Mouse (Mus musculus): Measurements from ENCODE around the gene Htra3.

Gene Htra3

DNA sequence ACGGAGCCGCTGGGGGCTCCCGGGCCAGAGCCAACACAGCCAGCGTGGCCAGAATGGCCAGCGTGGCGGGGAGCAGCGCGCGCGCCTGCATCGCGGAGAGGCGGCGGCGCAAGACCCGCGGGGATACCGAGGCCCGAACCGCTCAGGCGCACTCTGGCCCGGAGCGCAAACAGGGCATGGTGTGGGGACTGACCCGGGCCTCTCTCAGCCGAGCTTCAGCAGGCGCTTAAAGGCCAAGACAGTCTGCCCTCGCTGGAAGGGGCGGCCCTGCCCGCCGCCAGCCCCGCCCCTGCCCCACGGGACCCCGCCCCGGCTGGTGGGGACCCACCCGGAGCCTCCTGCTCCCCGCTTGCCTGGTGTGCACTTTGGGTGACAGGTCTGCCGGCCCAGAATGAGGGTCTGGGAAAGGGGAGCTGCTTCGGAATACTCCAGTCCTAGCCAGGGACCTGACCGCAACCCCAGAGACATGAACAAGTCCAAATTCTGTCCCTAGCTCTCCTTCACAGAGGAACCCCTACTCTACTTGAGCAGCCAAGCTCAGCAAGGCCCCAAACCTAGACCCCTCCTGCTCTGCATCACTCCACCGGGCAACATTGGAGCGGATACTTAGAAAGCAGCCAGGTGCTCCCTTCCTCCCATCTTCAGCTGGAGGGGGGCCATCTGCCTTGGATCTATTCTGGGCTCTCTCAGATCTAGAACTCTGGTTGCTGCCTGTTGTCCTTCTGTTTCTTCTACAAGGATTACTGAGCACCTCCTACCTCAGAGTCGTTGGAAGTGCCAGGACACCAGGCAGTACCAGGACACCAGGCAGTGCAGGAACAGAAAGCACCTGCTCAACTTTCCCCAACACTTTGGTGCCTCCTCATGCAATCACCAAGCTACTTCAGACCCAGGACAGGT lies at the start of gene Htra3:
Gene Htra3 (minus strand): TSS at position 527 of the 900 bp plus-strand sequence.
- DNase-seq (ENCODE audit: low spot score) = peak; percentile 81

DNA sequence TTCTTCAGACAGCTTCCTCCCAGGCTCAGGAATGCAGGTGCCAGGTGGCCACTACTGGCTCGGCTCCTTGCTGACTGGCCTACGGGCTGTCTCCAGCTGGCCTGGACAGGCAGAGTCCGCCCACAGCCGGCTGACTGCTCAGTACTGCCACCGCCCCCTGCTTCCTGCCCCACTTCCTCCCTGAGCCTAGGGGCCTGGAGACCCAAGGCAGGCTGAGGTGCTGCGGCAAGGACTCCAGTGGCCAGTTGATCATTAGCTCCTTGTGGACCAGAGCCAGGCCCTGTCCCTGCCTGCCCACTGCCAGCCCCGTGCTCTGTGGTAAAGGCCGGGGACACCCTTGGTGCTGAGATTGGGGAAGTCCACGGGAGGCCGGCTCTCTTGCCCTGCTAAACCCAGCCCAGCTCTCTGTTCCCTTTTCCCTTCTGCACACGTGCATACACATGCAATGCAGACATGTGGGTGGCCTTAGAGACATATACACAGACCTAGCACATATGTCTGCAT lies 49.4 kb upstream of the Htra3 start:
- DNase-seq (ENCODE audit: low spot score) = peak; percentile 66

DNA sequence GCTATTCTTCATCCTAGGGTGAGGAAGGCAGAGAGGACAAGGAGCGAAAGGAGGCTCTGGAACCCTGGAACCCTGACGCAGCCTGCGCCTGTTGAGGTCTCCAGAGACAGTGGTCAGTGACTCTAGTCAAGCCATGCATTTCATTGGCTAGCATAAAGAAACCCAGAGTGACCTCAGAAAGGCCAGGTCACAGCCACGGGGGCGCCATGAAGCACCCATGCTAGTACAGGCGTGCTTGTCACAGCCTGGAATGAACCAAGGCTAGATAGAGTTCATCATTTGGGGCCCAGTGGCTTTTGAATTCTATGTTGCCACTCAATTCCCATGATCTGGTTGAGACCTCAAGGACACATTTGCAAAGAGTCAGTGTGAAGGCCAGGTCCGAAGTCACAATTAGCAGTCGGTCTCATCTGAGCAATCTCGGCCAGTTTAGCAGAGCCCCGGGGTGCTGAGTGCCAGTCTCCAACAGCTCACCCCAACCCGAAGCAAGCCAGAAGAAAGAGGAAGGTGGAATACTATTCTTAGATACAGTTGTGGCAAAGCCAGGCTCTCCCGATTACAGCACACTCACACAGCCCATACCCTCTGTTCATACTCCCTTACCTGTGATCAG lies 48.9 kb upstream of the Htra3 start:
- DNase-seq (ENCODE audit: low spot score) = no peak

DNA sequence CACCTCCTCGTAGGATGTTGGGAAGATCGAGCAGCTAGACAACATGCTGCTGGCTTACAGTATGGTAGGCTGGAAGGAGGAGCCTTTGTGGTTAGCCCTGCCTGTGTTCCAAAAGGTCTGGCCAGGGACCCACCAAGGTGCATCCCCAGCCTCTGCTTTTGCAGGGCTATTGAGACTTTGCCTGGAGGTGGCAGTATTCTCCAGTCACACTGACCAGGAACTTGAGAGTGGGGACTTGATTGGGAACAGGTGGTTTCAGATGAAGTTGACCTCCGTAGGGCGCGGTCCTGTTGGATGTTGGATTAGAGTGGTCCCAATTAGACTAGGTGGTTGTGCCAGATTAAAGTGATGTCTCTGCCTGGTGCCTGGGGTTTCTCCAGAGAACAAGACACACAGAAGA lies 47.9 kb upstream of the Htra3 start:
- no peak for DNase-seq (ENCODE audit: low spot score)

GRCm38 (mm10) chr5:35725840-35726239 lies 46.3 kb upstream of the Htra3 start:
- no peak for DNase-seq (ENCODE audit: low spot score)

GRCm38 (mm10) chr5:35723900-35724299 lies 44.3 kb upstream of the Htra3 start:
- DNase-seq (ENCODE audit: low spot score) = no peak

- no peak for DNase-seq (ENCODE audit: low spot score)
Observed at GRCm38 (mm10) chr5:35722654-35723053, 43.1 kb upstream of the Htra3 start.

- no peak for DNase-seq (ENCODE audit: low spot score)
Observed at GRCm38 (mm10) chr5:35721933-35722332, 42.4 kb upstream of the Htra3 start.

- peak; percentile 79 for DNase-seq (ENCODE audit: low spot score)
Observed at GRCm38 (mm10) chr5:35719880-35720279, 40.3 kb upstream of the Htra3 start.

DNA sequence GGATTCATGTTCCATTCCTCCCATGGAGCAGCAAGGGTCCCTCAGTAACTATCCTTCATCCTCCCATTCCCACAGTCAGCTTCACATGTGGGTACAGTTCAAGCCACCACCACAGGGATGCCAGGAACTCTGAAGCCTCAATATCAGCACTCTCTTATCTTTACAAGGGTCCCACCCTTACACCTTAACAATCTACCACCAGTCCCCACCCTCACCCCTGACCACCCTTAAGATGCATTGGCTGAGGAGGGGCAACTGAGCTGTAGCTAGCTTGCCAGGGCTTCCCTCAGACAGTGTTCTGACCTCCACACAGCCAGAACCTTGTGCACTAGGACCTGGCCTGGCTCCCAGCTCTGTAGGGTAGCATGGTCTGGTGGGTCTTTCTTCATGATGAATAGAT lies 39.8 kb upstream of the Htra3 start:
- no peak for DNase-seq (ENCODE audit: low spot score)

DNA sequence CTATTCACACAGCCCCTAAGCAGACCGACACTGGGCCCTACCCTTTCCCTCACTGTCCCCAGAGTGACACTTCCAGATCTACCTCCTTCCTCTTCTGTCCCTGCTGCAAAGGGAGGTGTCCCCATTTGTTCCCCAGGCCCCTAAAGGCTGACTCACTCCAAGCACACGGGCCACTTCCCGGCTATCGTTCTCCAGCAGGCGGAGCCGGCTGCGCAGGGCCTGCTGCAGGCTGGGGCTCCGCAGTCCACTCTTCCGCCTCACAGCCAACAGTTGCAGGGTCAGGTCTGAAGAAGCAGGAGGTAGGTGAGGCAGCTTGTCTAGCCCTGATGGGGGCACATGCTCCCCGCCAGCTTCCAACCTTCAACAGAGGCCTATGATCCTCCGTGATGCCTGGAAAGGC lies 39.2 kb upstream of the Htra3 start:
- no peak for DNase-seq (ENCODE audit: low spot score)

DNA sequence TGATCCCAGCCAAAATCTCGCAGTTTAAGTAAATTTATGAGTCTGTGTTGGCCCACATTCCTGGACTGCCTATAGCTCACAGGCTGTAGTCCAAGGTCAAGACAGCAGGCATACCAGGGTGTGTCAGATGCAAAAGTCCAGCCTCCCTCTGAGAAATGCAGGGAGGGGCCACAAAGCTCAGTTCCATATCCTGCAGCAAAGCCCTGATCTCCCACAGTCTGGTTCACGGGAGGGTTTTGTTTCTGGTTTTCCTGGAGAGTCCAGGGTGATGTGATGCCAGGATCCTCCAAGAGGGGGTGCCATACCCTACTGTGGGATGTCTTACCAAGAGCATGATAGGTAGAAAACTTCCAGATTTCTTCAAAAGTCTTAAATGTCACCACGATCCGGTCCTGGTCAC lies 38.4 kb upstream of the Htra3 start:
- peak; percentile 82 for DNase-seq (ENCODE audit: low spot score)

- no peak for DNase-seq (ENCODE audit: low spot score)
Observed at GRCm38 (mm10) chr5:35717455-35717854, 37.9 kb upstream of the Htra3 start.

- peak; percentile 89 for DNase-seq (ENCODE audit: low spot score)
Observed at GRCm38 (mm10) chr5:35713649-35714354, 34.2 kb upstream of the Htra3 start.

DNA sequence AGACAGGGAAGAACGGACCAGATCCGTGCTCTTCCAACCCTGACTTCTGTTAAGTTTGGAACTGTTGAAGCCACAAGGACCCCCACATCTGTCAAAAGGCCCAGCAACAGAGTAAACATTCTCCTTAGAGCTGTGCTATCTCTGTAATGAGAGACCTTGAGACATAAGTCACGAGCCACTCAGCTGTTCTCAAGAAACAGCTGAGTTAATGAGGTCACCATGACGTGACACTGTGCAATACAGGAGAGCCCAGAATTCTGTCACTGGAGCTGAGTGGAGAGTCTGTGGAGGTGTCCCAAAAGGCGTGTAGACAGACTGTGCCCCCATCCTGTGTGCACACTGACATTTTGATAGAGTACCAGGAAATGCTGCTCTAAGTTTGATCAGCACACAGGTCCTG lies 32.9 kb upstream of the Htra3 start:
- DNase-seq (ENCODE audit: low spot score) = no peak

DNA sequence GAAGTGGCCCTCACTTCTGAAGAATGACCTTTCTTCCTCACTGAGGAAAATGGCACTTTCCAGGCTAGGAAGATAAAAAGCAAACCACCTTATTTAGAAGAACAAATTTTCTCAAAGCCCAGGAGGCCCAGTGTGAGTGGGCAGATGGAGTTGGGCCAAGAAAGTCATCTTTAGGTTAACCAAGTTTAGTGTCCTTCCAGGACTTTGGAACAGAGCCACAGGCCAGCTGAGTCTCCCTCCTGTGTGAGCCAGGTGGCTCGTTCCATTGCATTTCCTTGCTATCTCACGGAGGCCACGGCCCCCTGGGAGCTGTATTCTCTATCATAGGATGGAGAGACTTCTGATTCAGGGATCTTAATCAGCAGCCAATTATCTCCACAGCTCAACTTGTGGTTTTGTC lies 31.3 kb upstream of the Htra3 start:
- DNase-seq (ENCODE audit: low spot score) = no peak

DNA sequence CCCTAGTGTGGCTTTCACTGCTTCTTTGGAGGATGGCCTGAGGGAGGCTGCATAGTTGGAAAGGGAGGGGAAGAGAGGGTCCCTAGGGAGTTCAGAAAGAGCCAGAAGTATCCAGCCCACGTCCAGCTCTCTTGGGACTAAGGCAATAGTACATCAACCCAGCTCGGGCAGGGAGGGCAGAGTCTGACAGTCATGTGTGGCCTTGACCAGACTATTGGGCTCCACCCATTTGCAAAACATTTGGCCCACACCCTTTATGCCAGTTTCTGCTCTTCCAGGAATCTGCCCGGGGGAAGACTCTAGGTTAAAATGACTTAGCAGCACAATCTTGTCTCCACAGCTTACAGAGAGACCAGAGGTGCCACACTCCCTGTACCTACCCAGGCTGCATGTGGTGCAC lies 30.9 kb upstream of the Htra3 start:
- no peak for DNase-seq (ENCODE audit: low spot score)

DNA sequence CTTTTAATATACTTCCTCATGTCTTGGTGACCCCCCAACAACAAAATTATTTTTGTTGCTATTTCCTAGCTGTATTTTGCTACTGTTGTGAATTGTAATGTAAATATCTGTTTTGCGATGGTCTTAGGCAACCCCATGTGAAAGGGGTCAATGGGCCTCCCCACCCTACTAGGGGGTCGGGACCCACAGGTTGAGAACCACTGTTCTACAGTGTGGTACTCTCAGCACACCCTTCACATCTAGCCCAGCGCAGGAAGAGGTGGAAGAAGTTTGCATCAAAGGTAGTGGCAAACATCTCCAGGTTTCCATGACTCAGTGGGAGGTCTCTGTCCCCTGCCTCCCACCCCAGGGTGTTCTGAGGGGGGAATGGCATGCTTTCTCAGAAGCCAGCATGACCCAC lies 25.8 kb upstream of the Htra3 start:
- DNase-seq (ENCODE audit: low spot score) = no peak

DNA sequence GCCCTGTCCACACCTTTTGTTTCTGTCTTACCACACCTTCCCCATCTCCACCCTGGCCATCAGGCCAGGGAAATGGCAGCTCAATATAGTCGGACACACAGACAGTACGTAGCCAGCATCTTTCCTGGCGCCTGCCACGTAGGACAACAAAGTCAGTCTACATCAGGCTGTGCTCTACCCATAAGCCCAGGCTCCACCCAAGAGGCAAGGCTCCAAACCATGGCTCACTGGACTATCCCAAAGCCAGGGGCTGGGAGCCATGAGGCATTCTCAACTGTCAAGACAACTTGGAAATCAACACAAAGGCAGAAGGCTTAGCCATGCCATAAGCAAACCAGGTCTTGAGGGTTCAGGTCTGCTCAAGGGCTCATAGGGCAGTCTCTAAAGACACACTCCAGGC lies 24.2 kb upstream of the Htra3 start:
- DNase-seq (ENCODE audit: low spot score) = no peak

DNA sequence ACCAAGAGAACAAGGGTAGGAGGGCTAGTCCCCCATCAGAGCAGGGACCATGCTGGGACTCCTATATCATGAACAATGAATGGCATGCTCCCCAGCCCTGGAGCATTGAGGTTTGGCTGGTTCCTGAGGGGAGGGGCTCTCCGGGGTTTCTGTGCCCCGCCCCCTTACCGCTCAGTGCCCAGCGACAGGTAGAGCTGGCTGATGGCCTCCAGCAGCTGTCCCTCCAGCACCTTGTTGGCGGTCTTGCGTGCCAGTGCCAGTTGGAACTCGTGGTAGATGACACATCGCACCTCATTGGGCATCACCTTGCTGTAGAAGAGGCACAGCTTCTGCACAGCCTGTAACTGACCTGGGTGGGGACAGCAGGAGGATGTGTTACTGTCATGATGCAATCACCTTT lies 23.6 kb upstream of the Htra3 start:
- DNase-seq (ENCODE audit: low spot score) = no peak

DNA sequence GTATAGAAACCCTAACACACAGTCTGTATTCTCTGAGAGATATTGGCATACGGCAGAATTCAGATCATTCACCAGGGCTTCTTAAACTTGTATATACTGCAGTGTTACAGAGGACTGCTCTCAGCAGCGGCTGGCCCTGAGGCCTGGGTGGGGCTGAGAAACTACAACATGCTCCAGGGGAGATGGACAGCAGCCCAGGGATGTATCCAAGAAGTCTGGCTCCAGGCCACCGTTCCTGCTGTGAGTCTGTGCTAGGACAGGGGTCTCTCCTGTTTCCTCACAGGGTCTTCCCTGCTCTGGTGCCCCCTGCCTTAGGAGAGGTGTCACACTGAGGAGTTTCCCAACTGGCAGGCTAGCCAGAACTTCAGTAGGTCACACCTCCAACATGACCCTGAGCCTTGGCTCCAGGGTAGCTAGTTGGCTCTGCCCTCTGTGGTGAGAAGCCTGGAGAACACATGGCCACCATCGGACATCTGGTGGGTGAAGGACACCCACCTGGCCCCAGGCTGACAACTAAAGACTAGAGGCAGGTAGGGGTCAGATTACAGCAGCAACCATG lies 23.1 kb upstream of the Htra3 start:
- DNase-seq (ENCODE audit: low spot score) = peak; percentile 63

- DNase-seq (ENCODE audit: low spot score) = peak; percentile 91
Observed at GRCm38 (mm10) chr5:35701042-35701441, 21.5 kb upstream of the Htra3 start.

Measured in testis, postnatal 10 days (tissue).